Mouse (Mus musculus) forebrain, postnatal 0 days (tissue): ENCODE measurements around the gene Rad51b. TPM values are rescaled to one million over a fixed set of nuclear protein-coding genes. Genes with fewer than 3 reads are reported as not detected.

ENCODE experiments used
- ATAC-seq: fragments of 200-750 bp; cut with Nextera tagmentation; 2 replicates; pipeline ENCODE4 v1.8.0; 2017; ENCODE audit warnings: mild to moderate bottlenecking, moderate library complexity
- DNase-seq: peaks from one replicate; pipeline ENCODE4 v3.0.0-alpha.2; 2015
- H3K27ac ChIP-seq: fragments of 300-500 bp; sonication (generic); 2 replicates; pipeline ENCODE4 v1.5.1; 2014; ENCODE audit warnings: low read depth, mild to moderate bottlenecking, antibody characterized with exemption, low read length, moderate library complexity, mixed read lengths
- H3K27me3 ChIP-seq: fragments of 300-500 bp; sonication (generic); 2 replicates; pipeline ENCODE4 v1.6.1; 2014; ENCODE audit warnings: mild to moderate bottlenecking, low read length, mixed read lengths; ENCODE audit not compliant: insufficient read depth
- H3K36me3 ChIP-seq: fragments of 300-500 bp; sonication (generic); 2 replicates; pipeline ENCODE4 v1.6.1; 2014; ENCODE audit warnings: mild to moderate bottlenecking, moderate library complexity; ENCODE audit not compliant: insufficient read depth
- H3K4me1 ChIP-seq: fragments of 300-500 bp; sonication (generic); 2 replicates; pipeline ENCODE4 v1.6.1; 2014; ENCODE audit warnings: antibody characterized with exemption; ENCODE audit not compliant: insufficient read depth
- H3K4me2 ChIP-seq: fragments of 300-500 bp; sonication (generic); 2 replicates; pipeline ENCODE4 v1.6.1; 2014; ENCODE audit warnings: low read depth, mild to moderate bottlenecking, moderate library complexity
- H3K4me3 ChIP-seq: fragments of 300-500 bp; sonication (generic); 2 replicates; pipeline ENCODE4 v1.5.1; 2014; ENCODE audit warnings: low read depth, low read length, mixed read lengths
- H3K9ac ChIP-seq: fragments of 300-500 bp; sonication (generic); 2 replicates; pipeline ENCODE4 v1.6.1; 2014; ENCODE audit warnings: mild to moderate bottlenecking
- H3K9me3 ChIP-seq: fragments of 300-500 bp; sonication (generic); 2 replicates; pipeline ENCODE4 v1.6.1; 2016; ENCODE audit warnings: low read length
- CTCF ChIP-seq: sonication (generic); IDR thresholded peaks from 2 replicates; pipeline ENCODE4 v1.5.1; 2016; ENCODE audit warnings: antibody characterized with exemption, control low read depth, low read depth
- WGBS: fragments of 180-500 bp; shearing (Covaris S2); extraction: QIAGEN DNeasy Blood & Tissue Kit; methylation state at CpG from one replicate; pipeline ENCODE4 v1.1.7; 2014; 5-methylcytosine and 5-hydroxymethylcytosine counted together
- polyA plus RNA-seq: library from polyadenylated mRNA; unstranded; fragments of >200 nt; fragmentation: Nextera tagmentation; extraction: Ambion mirVana; gene quantifications from 2 replicates; pipeline ENCODE4 v1.2.1, GENCODE M21; 2015
- total RNA-seq: library from RNA; depleted of rRNA; stranded (reverse); fragments of >200 nt; gene quantifications from 2 replicates; pipeline ENCODE4 v1.2.3, GENCODE M21; 2014

Rad51b gene
- total and polyA plus RNA-seq, 2 experiments from 2014 or later, result 0.62 to 1.1 TPM

- ATAC-seq (no peak), DNase-seq (no peak)
- 89% methylated on average over 1 of the region's 1 CpGs for WGBS
- TF ChIP-seq CTCF, result no peak
- H3K9me3 ChIP-seq, result no peaks in the 10 kb centered on the region
- no peaks in the 10 kb centered on the region for H3K4me1 ChIP-seq
- no peak overlapping the region for H3K27ac ChIP-seq
- H3K4me3 ChIP-seq, result no peak overlapping the region
- H3K9ac ChIP-seq, result no peak overlapping the region
- no peak overlapping the region for H3K4me2 ChIP-seq
- H3K36me3 ChIP-seq, result no peaks in the 10 kb centered on the region
- H3K27me3 ChIP-seq, result no peaks in the 10 kb centered on the region
Observed at GRCm38 (mm10) chr12:79377378-79377777, 80.3 kb downstream of the Rad51b start.

DNA sequence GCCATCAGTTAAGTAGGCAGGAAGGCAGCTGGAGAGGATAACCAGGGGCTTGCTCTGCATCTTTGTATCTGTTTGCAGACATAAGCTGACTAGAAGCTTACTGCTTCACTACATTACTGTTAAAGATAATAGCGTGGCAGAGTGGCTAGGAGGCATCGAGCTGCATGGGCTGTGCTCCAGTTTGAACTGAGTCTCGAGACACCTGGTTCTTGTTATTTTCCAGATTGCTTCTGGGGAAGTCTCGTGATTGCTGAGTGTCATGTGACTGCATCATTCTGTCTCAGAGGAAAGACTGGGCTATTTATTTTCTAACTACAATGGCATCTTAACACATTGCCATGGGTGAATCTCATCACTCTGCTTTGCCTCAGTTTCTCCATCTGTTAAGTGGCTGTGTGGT lies 80.8 kb downstream of the Rad51b start:
- Histone ChIP-seq H3K27me3 (no peaks in the 10 kb centered on the region), H3K36me3 (no peaks in the 10 kb centered on the region), H3K4me2 (no peak overlapping the region), H3K9me3 (no peaks in the 10 kb centered on the region), H3K4me1 (no peaks in the 10 kb centered on the region), H3K9ac (no peak overlapping the region), H3K4me3 (no peak overlapping the region), H3K27ac (no peak overlapping the region)
- 62% methylated on average over 4 of the region's 4 CpGs for WGBS
- DNase-seq, result no peak
- no peak for ATAC-seq
- no peak for TF ChIP-seq CTCF

GRCm38 (mm10) chr12:79380190-79380589 lies 83.1 kb downstream of the Rad51b start:
- no peak for TF ChIP-seq CTCF
- no peak overlapping the region for H3K9ac ChIP-seq
- 43% methylated on average over 1 of the region's 1 CpGs for WGBS
- no peak overlapping the region for H3K4me3 ChIP-seq
- no peak for ATAC-seq
- no peaks in the 10 kb centered on the region for H3K4me1 ChIP-seq
- no peaks in the 10 kb centered on the region for H3K36me3 ChIP-seq
- no peak overlapping the region for H3K4me2 ChIP-seq
- no peaks in the 10 kb centered on the region for H3K27me3 ChIP-seq
- H3K27ac ChIP-seq, result no peak overlapping the region
- no peaks in the 10 kb centered on the region for H3K9me3 ChIP-seq
- DNase-seq, result no peak

- Histone ChIP-seq H3K27ac (no peak overlapping the region), H3K9ac (no peak overlapping the region), H3K4me3 (no peak overlapping the region), H3K36me3 (no peaks in the 10 kb centered on the region), H3K4me1 (no peaks in the 10 kb centered on the region), H3K4me2 (no peak overlapping the region), H3K27me3 (no peaks in the 10 kb centered on the region), H3K9me3 (no peaks in the 10 kb centered on the region)
- no peak for ATAC-seq
- no peak for TF ChIP-seq CTCF
- no peak for DNase-seq
- 80% methylated on average over 3 of the region's 3 CpGs for WGBS
Observed at GRCm38 (mm10) chr12:79381489-79381888, 84.4 kb downstream of the Rad51b start.

GRCm38 (mm10) chr12:79382416-79382815 lies 85.3 kb downstream of the Rad51b start:
- H3K36me3 ChIP-seq, result no peaks in the 10 kb centered on the region
- ATAC-seq (no peak), DNase-seq (no peak)
- H3K27me3 ChIP-seq, result no peaks in the 10 kb centered on the region
- no peaks in the 10 kb centered on the region for H3K9me3 ChIP-seq
- H3K4me2 ChIP-seq, result no peak overlapping the region
- WGBS, result 39% methylated on average over 2 of the region's 2 CpGs
- no peak overlapping the region for H3K27ac ChIP-seq
- no peak overlapping the region for H3K9ac ChIP-seq
- H3K4me3 ChIP-seq, result no peak overlapping the region
- no peak for TF ChIP-seq CTCF
- no peaks in the 10 kb centered on the region for H3K4me1 ChIP-seq

- no peak for TF ChIP-seq CTCF
- no peak overlapping the region for H3K9ac ChIP-seq
- no peak for DNase-seq
- H3K9me3 ChIP-seq, result no peaks in the 10 kb centered on the region
- no peak overlapping the region for H3K4me3 ChIP-seq
- 51% methylated on average over 3 of the region's 3 CpGs for WGBS
- H3K36me3 ChIP-seq, result no peaks in the 10 kb centered on the region
- ATAC-seq, result no peak
- no peaks in the 10 kb centered on the region for H3K4me1 ChIP-seq
- H3K27ac ChIP-seq, result no peak overlapping the region
- H3K4me2 ChIP-seq, result no peak overlapping the region
- H3K27me3 ChIP-seq, result no peaks in the 10 kb centered on the region
Observed at GRCm38 (mm10) chr12:79383583-79383982, 86.5 kb downstream of the Rad51b start.

GRCm38 (mm10) chr12:79384787-79385186 lies 87.7 kb downstream of the Rad51b start:
- Histone ChIP-seq H3K4me1 (no peaks in the 10 kb centered on the region), H3K27me3 (no peaks in the 10 kb centered on the region), H3K4me2 (no peak overlapping the region), H3K36me3 (no peaks in the 10 kb centered on the region), H3K9me3 (no peaks in the 10 kb centered on the region), H3K27ac (no peak overlapping the region), H3K4me3 (no peak overlapping the region), H3K9ac (no peak overlapping the region)
- DNase-seq (no peak), ATAC-seq (no peak)
- no peak for TF ChIP-seq CTCF
- WGBS, result 53% methylated on average over 9 of the region's 9 CpGs

DNA sequence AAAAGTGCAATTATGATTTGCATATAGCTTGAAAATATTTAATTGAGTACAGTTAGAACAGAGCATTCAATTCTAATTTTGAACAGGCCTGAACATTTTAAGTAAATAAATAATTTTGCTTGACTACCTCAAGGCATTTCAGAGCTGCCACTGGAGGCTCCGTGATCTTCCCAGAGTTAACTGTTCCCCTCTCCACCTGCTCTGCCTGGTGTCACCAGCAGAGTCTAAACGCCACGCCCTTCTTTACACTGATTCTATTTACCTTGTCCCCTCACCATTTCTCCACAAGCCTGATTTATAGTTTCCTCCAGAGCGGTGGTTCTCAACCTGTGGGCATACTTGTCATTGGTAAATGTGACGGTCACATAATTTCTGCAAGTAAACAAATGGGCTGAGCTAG lies 88.1 kb downstream of the Rad51b start:
- ATAC-seq (no peak), DNase-seq (no peak)
- no peak for TF ChIP-seq CTCF
- Histone ChIP-seq H3K4me2 (no peak overlapping the region), H3K9me3 (no peaks in the 10 kb centered on the region), H3K4me3 (no peak overlapping the region), H3K27me3 (no peaks in the 10 kb centered on the region), H3K9ac (no peak overlapping the region), H3K36me3 (no peaks in the 10 kb centered on the region), H3K4me1 (no peaks in the 10 kb centered on the region), H3K27ac (no peak overlapping the region)
- whole genome bisulfite sequencing, result 90% methylated on average over 5 of the region's 5 CpGs
